Mouse (Mus musculus): ENCODE results near the gene Amigo1. TPM values are rescaled to one million over a fixed set of nuclear protein-coding genes. Genes with fewer than 3 reads are reported as not detected.

The Amigo1 gene
- polyA plus RNA-seq, 1 experiment from 2014 or later: 3.2 TPM

DNA sequence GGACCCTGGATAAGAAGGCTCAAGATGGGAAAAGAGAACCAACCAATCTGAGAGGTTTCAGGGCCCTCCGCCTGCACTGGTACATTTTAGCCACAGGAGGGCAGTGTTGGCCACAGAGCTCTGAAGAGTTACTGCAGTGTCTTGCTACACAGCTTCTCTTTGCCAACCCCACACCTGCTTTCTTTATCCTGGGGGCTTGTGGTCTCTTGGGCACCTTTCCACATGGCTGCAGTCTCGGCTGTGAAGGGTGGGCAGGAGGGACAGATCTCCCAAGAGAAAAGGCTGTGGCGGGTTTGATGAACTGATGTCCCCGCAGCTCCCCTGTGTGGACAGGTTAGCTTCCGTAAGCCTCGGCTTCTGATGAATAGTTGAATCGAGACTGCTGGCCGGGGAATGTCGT lies 21.3 kb upstream of the Amigo1 start:
- Histone ChIP-seq H3K27me3 (0 out of 2 replicates have a peak, but pooled peaks cover 4% of the 10 kb centered on the region), H3K4me3 (no peak overlapping the region), H3K36me3 (no peaks in the 10 kb centered on the region), H3K4me1 (replicated peaks) (0 out of 2 replicates have a peak, but pooled peaks cover 8% of the 10 kb centered on the region), H3K27ac (no peak overlapping the region), H3K9ac (no peak overlapping the region), H3K9me3 (replicated peaks) (no peaks in the 10 kb centered on the region), H3K4me2 (peak overlapping the region; percentile 42; the same call in 1 of the 2 replicates)
- WGBS: 25% methylated on average over 9 of the region's 9 CpGs
- ATAC-seq (replicated peaks; ENCODE audit: insufficient number of reproducible peaks, insufficient read depth, low FRiP score, low read depth): 0 out of 2 replicates have a peak, but pooled peaks have one; percentile 36

DNA sequence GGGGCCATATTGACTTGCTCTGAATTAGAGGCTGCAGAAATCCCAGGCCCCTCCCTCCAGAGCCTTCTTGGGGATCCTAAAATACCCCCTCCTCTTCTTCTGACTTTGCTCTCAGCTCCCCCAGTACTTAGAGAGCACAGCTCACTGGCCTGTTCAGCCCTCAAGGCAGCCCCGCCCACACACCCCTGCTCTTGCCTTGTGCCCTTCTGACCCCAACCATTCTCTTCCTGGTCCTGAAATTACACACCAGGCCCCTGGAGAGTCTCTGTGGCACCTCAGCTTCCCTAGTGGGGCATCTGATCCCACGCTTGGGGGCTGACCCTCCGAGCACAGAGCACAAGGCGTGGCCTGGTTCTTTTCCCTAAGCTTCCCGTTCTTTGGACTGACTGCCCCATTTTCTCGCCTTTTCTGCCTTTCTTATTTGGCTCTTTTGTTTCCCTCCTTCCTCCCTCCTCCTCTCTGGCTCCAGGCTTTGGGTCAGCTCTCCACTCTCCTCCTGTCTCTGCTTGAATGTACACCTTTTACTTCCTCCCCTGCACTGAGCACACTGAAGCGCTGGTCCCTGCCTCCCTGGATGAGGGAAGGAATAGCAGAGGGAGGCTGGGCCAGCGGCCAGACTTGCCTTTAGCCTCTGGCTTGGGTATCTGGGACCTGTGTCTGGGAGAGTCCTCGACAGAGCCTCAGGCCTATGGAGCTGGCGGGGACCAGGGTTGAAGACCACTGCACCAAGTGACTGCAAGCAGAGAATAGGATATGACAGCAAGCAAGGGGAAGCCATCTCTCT lies 20.4 kb upstream of the Amigo1 start:
- H3K9ac ChIP-seq: no peak overlapping the region
- H3K4me2 ChIP-seq: no peak overlapping the region
- H3K4me3 ChIP-seq: no peak overlapping the region
- 56% methylated on average over 10 of the region's 10 CpGs for WGBS
- H3K27me3 ChIP-seq: 0 out of 2 replicates have a peak, but pooled peaks cover 4% of the 10 kb centered on the region
- no peak for ATAC-seq (replicated peaks; ENCODE audit: insufficient number of reproducible peaks, insufficient read depth, low FRiP score, low read depth)
- H3K4me1 ChIP-seq (replicated peaks): 0 out of 2 replicates have a peak, but pooled peaks cover 8% of the 10 kb centered on the region
- no peaks in the 10 kb centered on the region for H3K9me3 ChIP-seq (replicated peaks)
- no peaks in the 10 kb centered on the region for H3K36me3 ChIP-seq
- H3K27ac ChIP-seq: no peak overlapping the region

DNA sequence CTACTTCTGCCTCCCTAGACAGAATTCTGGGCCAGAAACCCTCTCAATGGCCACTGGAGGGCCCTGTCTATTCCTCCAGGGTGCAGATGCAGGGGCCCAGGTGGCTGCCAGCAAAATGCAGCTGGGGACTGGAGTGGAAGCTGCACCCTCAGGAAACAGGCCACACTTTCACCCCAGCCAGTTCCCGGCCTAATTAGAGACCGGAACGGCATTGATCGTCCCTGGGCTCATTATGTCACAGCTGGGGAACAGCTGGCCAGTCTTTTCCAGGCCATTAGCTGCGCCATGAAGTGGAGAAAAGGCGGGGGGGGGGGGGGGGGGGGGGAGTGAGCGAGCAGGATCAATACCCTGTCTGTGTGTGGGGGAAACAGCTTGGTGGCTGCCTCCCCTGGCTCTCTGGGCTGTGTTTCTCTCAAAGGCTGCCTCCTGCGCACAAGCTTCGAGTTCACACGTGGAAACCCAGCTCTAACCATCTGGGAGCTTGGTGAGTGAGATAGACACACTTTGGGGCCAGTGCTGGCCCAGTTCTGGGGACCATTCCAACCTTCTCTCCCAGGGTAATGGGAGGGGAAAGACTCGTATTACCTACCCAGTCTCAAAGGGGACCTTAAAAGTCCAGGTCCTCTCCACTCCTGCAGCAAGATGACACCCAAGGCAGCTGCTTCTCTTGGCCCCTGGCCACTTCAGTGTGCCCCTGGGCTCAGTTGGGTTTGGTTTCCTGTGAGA lies 19.5 kb upstream of the Amigo1 start:
- H3K27me3 ChIP-seq: 0 out of 2 replicates have a peak, but pooled peaks cover 4% of the 10 kb centered on the region
- 35% methylated on average over 10 of the region's 11 CpGs for WGBS
- no peak overlapping the region for H3K4me3 ChIP-seq
- H3K9me3 ChIP-seq (replicated peaks): no peaks in the 10 kb centered on the region
- H3K4me1 ChIP-seq (replicated peaks): 0 out of 2 replicates have a peak, but pooled peaks cover 8% of the 10 kb centered on the region
- H3K27ac ChIP-seq: no peak overlapping the region
- H3K9ac ChIP-seq: no peak overlapping the region
- ATAC-seq (replicated peaks; ENCODE audit: insufficient number of reproducible peaks, insufficient read depth, low FRiP score, low read depth): no peak; the same call in 1 of the 2 replicates
- H3K4me2 ChIP-seq: no peak overlapping the region
- H3K36me3 ChIP-seq: no peaks in the 10 kb centered on the region

DNA sequence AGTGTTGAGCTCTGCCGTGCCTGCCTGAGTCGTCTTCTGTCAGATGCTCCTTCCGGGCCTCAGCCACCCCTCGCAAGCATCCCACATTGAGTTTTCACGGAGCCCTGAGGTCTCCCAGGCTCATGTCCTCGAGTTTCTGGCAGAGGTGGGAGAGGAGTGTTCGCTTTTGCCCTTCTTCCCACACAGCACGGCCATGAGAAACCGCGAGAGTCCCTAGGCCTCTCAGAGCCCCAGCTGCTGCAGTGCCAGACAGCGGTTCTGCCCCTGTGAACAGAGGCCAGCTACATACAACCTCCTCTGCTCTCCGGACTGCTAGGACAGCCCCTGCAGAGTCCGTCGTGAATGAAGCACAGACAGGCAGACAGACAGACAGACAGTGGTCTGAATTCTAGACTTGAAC lies 18.6 kb upstream of the Amigo1 start:
- H3K4me3 ChIP-seq: no peak overlapping the region
- no peaks in the 10 kb centered on the region for H3K9me3 ChIP-seq (replicated peaks)
- H3K9ac ChIP-seq: no peak overlapping the region
- 0 out of 2 replicates have a peak, but pooled peaks cover 4% of the 10 kb centered on the region for H3K27me3 ChIP-seq
- no peaks in the 10 kb centered on the region for H3K36me3 ChIP-seq
- H3K27ac ChIP-seq: no peak overlapping the region
- ATAC-seq (replicated peaks; ENCODE audit: insufficient number of reproducible peaks, insufficient read depth, low FRiP score, low read depth): no peak
- 50% methylated on average over 14 of the region's 14 CpGs for WGBS
- 0 out of 2 replicates have a peak, but pooled peaks cover 8% of the 10 kb centered on the region for H3K4me1 ChIP-seq (replicated peaks)
- H3K4me2 ChIP-seq: no peak overlapping the region

DNA sequence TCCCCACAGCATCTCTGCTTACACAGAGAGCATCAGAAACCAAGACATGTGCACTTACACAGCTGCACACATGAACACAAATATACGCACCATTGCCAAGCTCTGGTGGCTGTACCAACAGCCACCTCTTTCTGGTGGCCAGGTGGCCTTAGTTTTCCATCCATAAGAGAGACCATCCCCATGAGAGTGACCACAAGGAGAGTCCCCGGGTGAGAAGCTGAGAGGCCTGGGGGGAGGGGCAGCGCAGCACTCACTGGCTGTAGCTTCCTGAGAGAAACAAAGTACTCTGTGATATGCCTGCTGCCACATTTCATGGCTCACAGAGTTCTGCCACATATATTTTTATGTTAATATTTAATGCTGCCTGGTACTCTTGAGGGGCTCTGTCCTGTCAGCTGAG lies 16.9 kb upstream of the Amigo1 start:
- Histone ChIP-seq H3K4me2 (no peak overlapping the region), H3K36me3 (no peaks in the 10 kb centered on the region), H3K9ac (no peak overlapping the region), H3K4me3 (no peak overlapping the region), H3K27ac (no peak overlapping the region), H3K27me3 (0 out of 2 replicates have a peak, but pooled peaks cover 11% of the 10 kb centered on the region), H3K9me3 (replicated peaks) (no peaks in the 10 kb centered on the region), H3K4me1 (replicated peaks) (0 out of 2 replicates have a peak, but pooled peaks cover 8% of the 10 kb centered on the region)
- no peak for ATAC-seq (replicated peaks; ENCODE audit: insufficient number of reproducible peaks, insufficient read depth, low FRiP score, low read depth)
- 49% methylated on average over 3 of the region's 3 CpGs for WGBS

DNA sequence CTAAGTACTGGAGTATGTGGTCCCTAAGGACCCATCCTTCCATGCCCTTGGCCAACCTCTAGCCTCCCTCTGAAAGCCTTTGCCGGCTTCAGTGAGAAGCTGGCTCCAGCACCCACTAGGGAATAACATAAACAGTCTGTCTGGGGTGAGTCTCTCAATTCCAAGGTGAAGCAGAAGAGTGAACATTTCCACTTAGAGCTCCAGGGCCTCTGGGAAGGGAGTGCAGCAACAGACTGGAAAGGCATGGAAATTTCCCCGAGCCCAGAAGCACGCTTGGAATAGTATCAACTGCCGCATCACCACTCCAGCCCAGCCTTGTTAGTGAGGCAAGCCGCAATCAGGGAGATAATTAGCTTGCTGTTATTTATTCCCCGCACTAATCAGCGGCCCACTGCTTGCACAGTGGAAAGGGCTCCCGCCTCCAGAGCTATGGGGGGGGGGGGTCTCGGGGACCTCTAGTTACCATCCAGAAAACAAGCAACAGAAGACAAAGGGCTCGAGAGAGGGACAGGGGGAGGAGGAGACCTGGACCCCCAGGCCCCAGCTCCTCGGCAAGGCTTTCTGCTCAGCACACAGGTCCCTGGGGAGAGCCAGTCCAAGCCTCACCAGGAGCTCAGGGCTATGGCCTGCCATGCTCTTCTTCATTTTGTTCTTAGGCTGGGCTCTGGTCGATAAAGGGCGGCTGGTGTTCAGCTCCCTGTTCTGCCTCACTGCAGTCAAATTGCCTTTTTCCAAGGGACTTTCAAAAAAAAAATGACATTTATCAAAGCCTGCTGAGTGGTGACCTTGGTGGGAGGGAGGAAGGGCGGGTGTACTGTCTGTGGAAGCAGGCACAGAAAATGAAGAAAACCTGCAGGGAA lies 11.2 kb upstream of the Amigo1 start:
- Histone ChIP-seq H3K27ac (no peak overlapping the region), H3K9ac (no peak overlapping the region), H3K4me3 (no peak overlapping the region), H3K27me3 (0 out of 2 replicates have a peak, but pooled peaks cover 14% of the 10 kb centered on the region), H3K36me3 (no peaks in the 10 kb centered on the region), H3K4me1 (replicated peaks) (peaks cover 6% of the 10 kb centered on the region; the same call in 1 of the 2 replicates), H3K4me2 (peak overlapping the region; percentile 14; the same call in 1 of the 2 replicates), H3K9me3 (replicated peaks) (no peaks in the 10 kb centered on the region)
- 26% methylated on average over 14 of the region's 14 CpGs for WGBS
- ATAC-seq (replicated peaks; ENCODE audit: insufficient number of reproducible peaks, insufficient read depth, low FRiP score, low read depth): no peak; the same call in 1 of the 2 replicates

DNA sequence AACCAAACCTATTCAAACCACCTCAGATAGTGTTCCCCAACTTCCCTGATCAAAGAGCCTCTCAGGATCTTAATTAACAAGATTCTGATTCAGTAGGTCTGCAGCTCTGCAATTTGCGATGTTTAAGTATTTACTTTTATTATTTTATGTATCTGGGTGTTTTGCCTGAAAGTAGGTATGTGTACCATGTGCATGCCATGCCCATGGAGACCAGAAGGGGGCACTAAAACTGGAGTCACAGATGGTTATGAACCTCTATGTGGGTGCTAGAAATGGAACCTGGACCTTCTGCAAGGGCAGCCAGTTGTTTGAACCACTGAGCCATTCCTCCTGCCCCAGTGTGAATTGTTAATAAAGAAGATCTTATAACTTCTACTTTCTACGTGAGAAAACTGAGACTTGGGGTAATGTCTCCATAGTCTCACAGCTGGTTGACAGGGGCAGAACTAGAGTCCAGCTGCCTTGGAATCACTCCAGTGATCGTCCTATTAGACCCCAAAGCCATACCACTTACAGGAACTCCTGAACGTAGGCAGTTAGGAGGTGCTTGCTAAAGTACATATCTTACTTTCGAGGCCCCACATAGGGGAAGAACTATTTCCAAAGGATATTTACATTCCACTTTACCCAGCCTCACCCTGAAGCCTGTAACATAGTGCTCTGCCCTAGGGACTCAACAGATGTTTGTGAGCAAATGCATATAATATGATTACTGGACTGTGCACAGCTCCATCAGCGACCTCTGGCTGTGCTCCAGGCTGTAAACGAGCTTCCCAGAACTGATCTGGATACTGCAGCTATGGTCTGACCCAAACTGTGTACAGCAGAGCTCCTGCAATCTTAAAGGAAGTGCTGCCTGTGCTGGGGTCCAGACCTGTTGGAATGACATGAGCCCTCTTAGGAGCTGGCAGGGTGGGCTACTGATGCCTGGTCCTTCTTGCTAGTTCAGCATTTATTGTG lies 7.1 kb upstream of the Amigo1 start:
- ATAC-seq (replicated peaks; ENCODE audit: insufficient number of reproducible peaks, insufficient read depth, low FRiP score, low read depth): no peak; the same call in 1 of the 2 replicates
- Histone ChIP-seq H3K36me3 (no peaks in the 10 kb centered on the region), H3K4me1 (replicated peaks) (peaks cover 6% of the 10 kb centered on the region; the same call in 1 of the 2 replicates), H3K4me2 (no peak overlapping the region), H3K4me3 (no peak overlapping the region), H3K9ac (no peak overlapping the region), H3K27ac (no peak overlapping the region), H3K9me3 (replicated peaks) (no peaks in the 10 kb centered on the region), H3K27me3 (peaks cover 12% of the 10 kb centered on the region; the same call in 1 of the 2 replicates)
- WGBS: 61% methylated on average over 7 of the region's 7 CpGs

DNA sequence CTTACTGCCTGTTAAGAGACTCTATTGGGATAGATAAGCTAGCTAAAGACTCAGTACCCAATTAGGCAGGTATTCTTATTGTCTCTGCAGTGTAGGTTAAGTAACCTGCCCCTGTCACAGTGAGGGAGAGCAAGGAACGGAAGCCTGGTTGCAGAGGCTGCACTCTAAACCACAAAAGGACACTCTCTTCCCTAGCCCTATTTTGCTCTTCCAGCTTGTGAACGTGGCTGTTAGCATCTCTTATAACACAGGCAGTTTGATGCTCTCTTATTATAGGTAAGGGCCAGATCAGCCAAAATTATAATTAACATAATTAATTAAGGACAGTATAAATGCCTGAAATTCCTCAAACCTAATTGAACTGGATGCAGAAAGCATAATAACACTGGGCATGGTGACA lies 5.6 kb upstream of the Amigo1 start:
- no peak overlapping the region for H3K9ac ChIP-seq
- peaks cover 2% of the 10 kb centered on the region; the same call in 1 of the 2 replicates for H3K4me1 ChIP-seq (replicated peaks)
- H3K9me3 ChIP-seq (replicated peaks): no peaks in the 10 kb centered on the region
- no peak for ATAC-seq (replicated peaks; ENCODE audit: insufficient number of reproducible peaks, insufficient read depth, low FRiP score, low read depth)
- H3K27ac ChIP-seq: no peak overlapping the region
- peaks cover 16% of the 10 kb centered on the region; the same call in 1 of the 2 replicates for H3K27me3 ChIP-seq
- no peak overlapping the region for H3K4me2 ChIP-seq
- H3K4me3 ChIP-seq: no peak overlapping the region
- no peaks in the 10 kb centered on the region for H3K36me3 ChIP-seq
- 45% methylated on average over 2 of the region's 2 CpGs for WGBS

DNA sequence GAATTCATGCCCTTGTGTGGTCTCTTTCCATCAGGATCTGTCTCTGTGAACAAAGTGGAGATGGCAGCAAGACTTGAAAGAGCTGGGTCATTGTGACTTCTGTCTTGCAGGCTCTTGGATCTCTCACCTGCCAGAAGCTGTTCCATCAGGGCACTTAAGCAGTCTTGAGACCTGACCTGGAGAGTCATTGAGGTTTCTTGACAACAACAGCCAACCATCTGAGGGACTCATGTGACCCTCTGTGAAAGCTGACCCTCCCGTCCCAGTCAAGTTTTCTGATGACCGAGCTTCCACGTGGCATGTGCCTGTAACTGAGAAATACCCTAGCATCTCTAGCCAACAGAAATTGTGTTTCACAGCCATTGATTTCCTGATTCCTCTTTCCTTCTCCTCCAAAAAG lies 1.4 kb upstream of the Amigo1 start:
- H3K9ac ChIP-seq: no peak overlapping the region
- no peaks in the 10 kb centered on the region for H3K9me3 ChIP-seq (replicated peaks)
- no peak overlapping the region for H3K4me2 ChIP-seq
- no peak overlapping the region for H3K4me3 ChIP-seq
- H3K4me1 ChIP-seq (replicated peaks): peaks cover 13% of the 10 kb centered on the region
- WGBS: 73% methylated on average over 3 of the region's 3 CpGs
- H3K27ac ChIP-seq: no peak overlapping the region
- H3K36me3 ChIP-seq: no peaks in the 10 kb centered on the region
- peaks cover 23% of the 10 kb centered on the region; the same call in 1 of the 2 replicates for H3K27me3 ChIP-seq
- no peak for ATAC-seq (replicated peaks; ENCODE audit: insufficient number of reproducible peaks, insufficient read depth, low FRiP score, low read depth)

All from heart, embryonic 15.5 days (tissue).